Comparison of ENCODE assay signal across 13 mouse cellular contexts in the genomic region with DNA sequence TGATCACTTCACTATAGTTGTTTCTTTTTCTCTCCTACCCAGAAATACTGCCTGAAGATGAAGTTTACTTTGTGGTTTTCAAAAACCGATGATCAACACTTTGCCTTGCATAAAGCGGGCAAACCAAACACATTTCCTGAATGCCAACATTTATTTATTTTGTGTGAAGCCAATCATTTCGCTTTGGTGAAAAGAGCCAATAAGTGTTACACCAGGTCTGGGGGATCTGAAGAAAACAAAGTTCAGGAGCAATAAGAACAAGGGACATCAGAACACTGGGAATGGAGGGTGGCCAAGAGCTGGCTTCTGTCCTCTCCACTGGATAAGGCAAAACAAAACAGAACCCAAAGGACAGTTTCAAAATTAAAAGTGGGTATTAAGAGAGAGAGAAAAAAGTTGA. TPM values are rescaled to one million over a fixed set of nuclear protein-coding genes. Genes with fewer than 3 reads are reported as not detected.
DNase-seq lines count a peak whose midpoint lies in the region; ATAC-seq lines count a peak whose summit lies in the region.
"Had no signal": no experiment of that assay in that cellular context is flagged by ENCODE, and none has a peak within 500 bp of the region (broad histone marks: within the 10 kb centered on the region; RNA-seq: fewer than 3 reads in every experiment).

No protein-coding gene starts in this region.

- peak overlapping the region; percentile 97 for H3K4me2 ChIP-seq in forebrain, embryonic 13.5 days
- peak overlapping the region; percentile 95 for H3K4me2 ChIP-seq in hindbrain, embryonic 16.5 days (ENCODE audit: low read length)
- H3K4me2 ChIP-seq in neural tube, embryonic 11.5 days (ENCODE audit: low read depth), result peak overlapping the region; percentile 92
- H3K4me2 ChIP-seq in kidney, embryonic 14.5 days (replicated peaks; ENCODE audit: low read depth, low read length), result no peak overlapping the region
- H3K4me2 ChIP-seq: heart, embryonic 13.5 days had no signal

- H3K36me3 ChIP-seq in embryonic facial prominence, embryonic 10.5 days (replicated peaks), result no peaks in the 10 kb centered on the region
- no peaks in the 10 kb centered on the region for H3K36me3 ChIP-seq in forebrain, embryonic 13.5 days (ENCODE audit: poor library complexity, severe bottlenecking)
- no peaks in the 10 kb centered on the region for H3K36me3 ChIP-seq in hindbrain, embryonic 16.5 days (ENCODE audit: control insufficient read depth, insufficient read depth, low read length)
- no peaks in the 10 kb centered on the region for H3K36me3 ChIP-seq in neural tube, embryonic 11.5 days (ENCODE audit: control insufficient read depth, insufficient read depth, low read length)
- no peaks in the 10 kb centered on the region for H3K36me3 ChIP-seq in kidney, embryonic 14.5 days (ENCODE audit: control insufficient read depth, insufficient read depth, low read length)
- H3K36me3 ChIP-seq: heart, embryonic 13.5 days had no signal

- intact Hi-C loops in gastrocnemius, postnatal 36 days (cut with DNase I), result no loop called here

- ATAC-seq in forebrain, embryonic 13.5 days, result no peak
- ATAC-seq in hindbrain, embryonic 16.5 days, result no peak
- no peak for ATAC-seq in neural tube, embryonic 11.5 days (ENCODE audit: insufficient read depth, low FRiP score, low TSS enrichment)
- ATAC-seq in kidney, embryonic 14.5 days (ENCODE audit: low FRiP score, low TSS enrichment), result no peak

- H3K27ac ChIP-seq in embryonic facial prominence, embryonic 10.5 days (replicated peaks), result no peak overlapping the region
- H3K27ac ChIP-seq in forebrain, embryonic 13.5 days, result peak overlapping the region; percentile 51
- H3K27ac ChIP-seq in hindbrain, embryonic 16.5 days (ENCODE audit: low read depth, low read length), result no peak overlapping the region
- peak overlapping the region; percentile 100; the same call in 1 of the 2 replicates for H3K27ac ChIP-seq in neural tube, embryonic 11.5 days (ENCODE audit: low read depth, low read length)
- no peak overlapping the region for H3K27ac ChIP-seq in kidney, embryonic 14.5 days (ENCODE audit: low read depth, low read length)
- H3K27ac ChIP-seq: gastrocnemius, adult 2 months; heart, embryonic 13.5 days had no signal

- DNase-seq in embryonic facial prominence, embryonic 10.5 days (ENCODE audit: low spot score), result no peak
- DNase-seq in neural tube, embryonic 11.5 days (ENCODE audit: low spot score), result no peak
- no peak for DNase-seq in gastrocnemius, postnatal 36 days
- no peak for DNase-seq in layer of hippocampus, adult 8-10 months (ENCODE audit: low spot score in 2 of 2)
- DNase-seq: adrenal gland, postnatal 10 days; gastrocnemius, adult 2 months; lung, adult 2 months; thymus, postnatal 4 days had no signal

- H3K9ac ChIP-seq in forebrain, embryonic 13.5 days, result peak overlapping the region; percentile 98
- peak overlapping the region; percentile 57 for H3K9ac ChIP-seq in hindbrain, embryonic 16.5 days (ENCODE audit: low read depth, low read length)
- peak overlapping the region; percentile 97 for H3K9ac ChIP-seq in neural tube, embryonic 11.5 days (ENCODE audit: low read length)
- no peak overlapping the region for H3K9ac ChIP-seq in kidney, embryonic 14.5 days (ENCODE audit: low read depth, low read length)
- H3K9ac ChIP-seq: heart, embryonic 13.5 days had no signal

- H3K4me1 ChIP-seq in embryonic facial prominence, embryonic 10.5 days, result peaks cover 39% of the 10 kb centered on the region
- peaks cover 21% of the 10 kb centered on the region for H3K4me1 ChIP-seq in forebrain, embryonic 13.5 days
- peaks cover 10% of the 10 kb centered on the region for H3K4me1 ChIP-seq in hindbrain, embryonic 16.5 days (ENCODE audit: control insufficient read depth, insufficient read depth, low read depth, low read length)
- H3K4me1 ChIP-seq in neural tube, embryonic 11.5 days (ENCODE audit: control insufficient read depth, insufficient read depth, low read length), result no peaks in the 10 kb centered on the region
- H3K4me1 ChIP-seq in kidney, embryonic 14.5 days (ENCODE audit: control insufficient read depth, insufficient read depth, low read length), result peaks cover 11% of the 10 kb centered on the region; the same call in 1 of the 2 replicates

- H3K9me3 ChIP-seq in embryonic facial prominence, embryonic 10.5 days, result no peaks in the 10 kb centered on the region
- H3K9me3 ChIP-seq in forebrain, embryonic 13.5 days (replicated peaks), result no peaks in the 10 kb centered on the region
- no peaks in the 10 kb centered on the region for H3K9me3 ChIP-seq in hindbrain, embryonic 16.5 days (ENCODE audit: control insufficient read depth, low read length)
- no peaks in the 10 kb centered on the region for H3K9me3 ChIP-seq in neural tube, embryonic 11.5 days (ENCODE audit: control insufficient read depth, low read length)
- no peaks in the 10 kb centered on the region for H3K9me3 ChIP-seq in kidney, embryonic 14.5 days (ENCODE audit: control insufficient read depth, low read length)
- H3K9me3 ChIP-seq: heart, embryonic 13.5 days had no signal

- H3K4me3 ChIP-seq in embryonic facial prominence, embryonic 10.5 days, result peak overlapping the region; percentile 70
- peak overlapping the region; percentile 94 for H3K4me3 ChIP-seq in forebrain, embryonic 13.5 days
- H3K4me3 ChIP-seq in hindbrain, embryonic 16.5 days (ENCODE audit: low read length), result peak overlapping the region; percentile 88
- H3K4me3 ChIP-seq in neural tube, embryonic 11.5 days (ENCODE audit: low read depth, low read length), result peak overlapping the region; percentile 93
- no peak overlapping the region for H3K4me3 ChIP-seq in kidney, embryonic 14.5 days (ENCODE audit: low read length)
- H3K4me3 ChIP-seq: erythroblast, embryonic 14.5 days; gastrocnemius, adult 2 months; heart, embryonic 13.5 days had no signal

- peaks cover 99% of the 10 kb centered on the region for H3K27me3 ChIP-seq in embryonic facial prominence, embryonic 10.5 days (replicated peaks; ENCODE audit: low read depth, poor library complexity, severe bottlenecking)
- peaks cover 3% of the 10 kb centered on the region; the same call in 1 of the 2 replicates for H3K27me3 ChIP-seq in forebrain, embryonic 13.5 days
- H3K27me3 ChIP-seq in hindbrain, embryonic 16.5 days (replicated peaks; ENCODE audit: control insufficient read depth, insufficient read depth, low read length), result no peaks in the 10 kb centered on the region; the same call in 1 of the 2 replicates
- H3K27me3 ChIP-seq in neural tube, embryonic 11.5 days (ENCODE audit: control insufficient read depth, insufficient read depth, low read length), result peaks cover 10% of the 10 kb centered on the region; the same call in 1 of the 2 replicates
- peaks cover 96% of the 10 kb centered on the region for H3K27me3 ChIP-seq in kidney, embryonic 14.5 days (ENCODE audit: control insufficient read depth, insufficient read depth, low read length)

- 9% methylated on average over 3 of the region's 3 CpGs for WGBS in embryonic facial prominence, embryonic 10.5 days
- 11% methylated on average over 3 of the region's 3 CpGs for WGBS in forebrain, embryonic 13.5 days
- WGBS in hindbrain, embryonic 16.5 days, result 6% methylated on average over 3 of the region's 3 CpGs
- WGBS in neural tube, embryonic 11.5 days, result 3% methylated on average over 3 of the region's 3 CpGs
- 8% methylated on average over 3 of the region's 3 CpGs for WGBS in kidney, embryonic 14.5 days

RNA-seq across cellular contexts. Expression of a gene that starts 2.4 kb away (rescaled TPM):
- polyA plus RNA-seq in embryonic facial prominence, embryonic 10.5 days (2016; fragmentation: Nextera tagmentation; extraction: Ambion mirVana), result 3.4 and 11.1 TPM in 2 replicates
- 38.3 and 44.0 TPM in 2 replicates for polyA plus RNA-seq in forebrain, embryonic 13.5 days (2015; fragmentation: Nextera tagmentation; extraction: Ambion mirVana)
- 15.3 and 18.5 TPM in 2 replicates for polyA plus RNA-seq in hindbrain, embryonic 16.5 days (2015; fragmentation: Nextera tagmentation; extraction: Ambion mirVana)
- polyA plus RNA-seq in neural tube, embryonic 11.5 days (2014; fragmentation: Nextera tagmentation; extraction: Ambion mirVana), result 28.2 and 31.3 TPM in 2 replicates
- total RNA-seq in gastrocnemius, postnatal 36 days (2021), result not detected
- not detected in 2 replicates for polyA plus RNA-seq in kidney, embryonic 14.5 days (2014; fragmentation: Nextera tagmentation; extraction: Ambion mirVana)
- 10 to 100 TPM in 2 of 4 experiments, 1 to 10 TPM in 2; 9.0 to 10.6 (median 10.0) TPM for total RNA-seq in layer of hippocampus, adult 8-10 months (2022)
- total RNA-seq: gastrocnemius, adult 2 months had no signal
- polyA plus RNA-seq: erythroblast, embryonic 14.5 days had no signal

Comparison
In these comparisons a context has a peak if more than half of its experiments do, and no peak if none do; other contexts are left out.
1. H3K27ac ChIP-seq: peak in forebrain, embryonic 13.5 days (single experiment) and neural tube, embryonic 11.5 days (single experiment); none in embryonic facial prominence, embryonic 10.5 days (single experiment), hindbrain, embryonic 16.5 days (single experiment) and kidney, embryonic 14.5 days (single experiment).